Mouse (Mus musculus) lung, adult 2 months (tissue): ENCODE results near the gene Eml6.

ENCODE experiments used
- CTCF ChIP-seq: fragments of 200-500 bp; IDR thresholded peaks from 2 replicates; pipeline ENCODE4 v1.5.1; 2011; ENCODE audit warnings: mild to moderate bottlenecking, low read length, control low read depth; ENCODE audit not compliant: insufficient read depth
- POLR2A ChIP-seq: fragments of 200-500 bp; IDR thresholded peaks from 2 replicates; pipeline ENCODE4 v1.6.1; 2011; ENCODE audit warnings: low read depth, mild to moderate bottlenecking, control low read depth, low read length, borderline replicate concordance; ENCODE audit errors: extremely low read depth

GRCm38 (mm10) chr11:29813267-29813666 lies 212.6 kb downstream of the Eml6 start:
- no peak for TF ChIP-seq CTCF
- TF ChIP-seq POLR2A: no peak
